Comparison of ENCODE assay signal across 9 mouse cellular contexts in the genomic region with DNA sequence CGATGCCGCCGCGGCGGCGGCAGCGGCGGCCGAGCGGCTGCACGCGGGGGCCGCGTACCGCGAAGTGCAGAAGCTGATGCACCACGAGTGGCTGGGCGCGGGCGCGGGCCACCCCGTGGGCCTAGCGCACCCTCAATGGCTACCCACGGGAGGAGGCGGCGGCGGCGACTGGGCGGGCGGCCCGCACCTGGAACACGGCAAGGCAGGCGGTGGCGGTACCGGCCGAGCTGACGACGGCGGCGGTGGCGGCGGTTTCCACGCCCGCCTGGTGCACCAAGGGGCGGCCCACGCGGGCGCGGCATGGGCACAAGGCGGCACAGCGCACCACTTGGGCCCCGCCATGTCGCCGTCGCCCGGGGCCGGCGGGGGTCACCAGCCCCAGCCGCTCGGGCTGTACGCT. TPM values are rescaled to one million over a fixed set of nuclear protein-coding genes. Genes with fewer than 3 reads are reported as not detected.
DNase-seq lines count a peak whose midpoint lies in the region; ATAC-seq and TF ChIP-seq lines count a peak whose summit lies in the region.
"Had no signal": no experiment of that assay in that cellular context is flagged by ENCODE, and none has a peak within 500 bp of the region (broad histone marks: within the 10 kb centered on the region; RNA-seq: fewer than 3 reads in every experiment).

No protein-coding gene starts in this region.

- H3K4me3 ChIP-seq in erythroblast, embryonic 14.5 days (replicated peaks), result peak overlapping the region; percentile 30
- H3K4me3 ChIP-seq in spleen, adult 2 months (ENCODE audit: extremely low read depth, insufficient read depth, insufficient read length), result peak overlapping the region; percentile 33; the same call in 1 of the 2 replicates
- peak overlapping the region; percentile 52 for H3K4me3 ChIP-seq in kidney, postnatal 0 days (replicated peaks; ENCODE audit: low read depth, low read length)
- peak overlapping the region; percentile 60 for H3K4me3 ChIP-seq in neural tube, embryonic 15.5 days (replicated peaks)

- H3K36me3 ChIP-seq in erythroblast, embryonic 14.5 days (ENCODE audit: control insufficient read depth), result no peaks in the 10 kb centered on the region
- H3K36me3 ChIP-seq in spleen, adult 2 months (ENCODE audit: control insufficient read depth, insufficient read depth, low read length), result no peaks in the 10 kb centered on the region
- H3K36me3 ChIP-seq in kidney, postnatal 0 days (ENCODE audit: insufficient read depth, low read length), result no peaks in the 10 kb centered on the region
- no peaks in the 10 kb centered on the region for H3K36me3 ChIP-seq in neural tube, embryonic 15.5 days

- peaks cover 18% of the 10 kb centered on the region for H3K4me1 ChIP-seq in erythroblast, embryonic 14.5 days (ENCODE audit: control insufficient read depth)
- H3K4me1 ChIP-seq in spleen, adult 2 months (ENCODE audit: control insufficient read depth, insufficient read depth, insufficient read length), result peaks cover 11% of the 10 kb centered on the region; the same call in 1 of the 2 replicates
- peaks cover 27% of the 10 kb centered on the region for H3K4me1 ChIP-seq in kidney, postnatal 0 days (replicated peaks; ENCODE audit: insufficient read depth, low read length)
- H3K4me1 ChIP-seq in neural tube, embryonic 15.5 days, result peaks cover 39% of the 10 kb centered on the region

- ATAC-seq in erythroblast, adult 5-6 weeks (replicated peaks; ENCODE audit: low FRiP score, poor library complexity, severe bottlenecking), result no peak
- ATAC-seq in kidney, postnatal 0 days (replicated peaks; ENCODE audit: low FRiP score, low read depth), result peak; percentile 25; the same call in 1 of the 2 replicates
- ATAC-seq in neural tube, embryonic 15.5 days (ENCODE audit: low FRiP score), result peak; percentile 16

- TF ChIP-seq POLR2A in spleen, adult 2 months (IDR thresholded peaks at IDR 0.05; ENCODE audit: low read depth, low read length), result no peak

- peaks cover 100% of the 10 kb centered on the region for H3K27me3 ChIP-seq in erythroblast, embryonic 14.5 days (ENCODE audit: control insufficient read depth)
- H3K27me3 ChIP-seq in spleen, adult 2 months (ENCODE audit: control insufficient read depth, insufficient read depth, low read length), result peaks cover 33% of the 10 kb centered on the region
- peaks cover 92% of the 10 kb centered on the region for H3K27me3 ChIP-seq in kidney, postnatal 0 days (ENCODE audit: insufficient read depth, low read length)
- peaks cover 86% of the 10 kb centered on the region for H3K27me3 ChIP-seq in neural tube, embryonic 15.5 days (replicated peaks)

- WGBS in spleen, adult 2 months, result 4% methylated on average over 40 of the region's 61 CpGs
- under 1% methylated on average over 44 of the region's 61 CpGs for WGBS in kidney, postnatal 0 days
- under 1% methylated on average over 33 of the region's 61 CpGs for WGBS in neural tube, embryonic 15.5 days

- peak overlapping the region; percentile 98 for H3K4me2 ChIP-seq in kidney, postnatal 0 days (ENCODE audit: low read length)
- H3K4me2 ChIP-seq in neural tube, embryonic 15.5 days, result peak overlapping the region; percentile 94

- no peak for DNase-seq in spleen, adult 2 months (ENCODE audit: low read depth in 1 of 2, low spot score in 2 of 2)
- no peak for DNase-seq in spleen, adult 12 weeks (ENCODE audit: low spot score)
- DNase-seq in kidney, postnatal 0 days (ENCODE audit: low spot score), result no peak
- DNase-seq in right cerebral cortex, postnatal 14 days, result no peak
- DNase-seq in yolk sac, embryonic 10.5 days (ENCODE audit: low spot score), result no peak

- peaks cover 23% of the 10 kb centered on the region for H3K9me3 ChIP-seq in erythroblast, embryonic 14.5 days (ENCODE audit: control insufficient read depth, low read length)
- no peaks in the 10 kb centered on the region for H3K9me3 ChIP-seq in kidney, postnatal 0 days (replicated peaks; ENCODE audit: low read length)
- H3K9me3 ChIP-seq in neural tube, embryonic 15.5 days (replicated peaks), result no peaks in the 10 kb centered on the region

- H3K9ac ChIP-seq in kidney, postnatal 0 days (ENCODE audit: low read depth, low read length), result 0 out of 2 replicates have a peak overlapping the region, but pooled peaks have one; percentile 18
- H3K9ac ChIP-seq in neural tube, embryonic 15.5 days (replicated peaks), result peak overlapping the region; percentile 35

- H3K27ac ChIP-seq in spleen, adult 2 months (ENCODE audit: insufficient read depth, low read length), result no peak overlapping the region
- H3K27ac ChIP-seq in kidney, postnatal 0 days, result no peak overlapping the region
- H3K27ac ChIP-seq in neural tube, embryonic 15.5 days (replicated peaks), result no peak overlapping the region

- TF ChIP-seq CTCF in spleen, adult 2 months (IDR thresholded peaks at IDR 0.05; ENCODE audit: extremely low read depth, insufficient read depth, insufficient read length, insufficient replicate concordance), result no peak
- no peak for TF ChIP-seq CTCF in kidney, postnatal 0 days (IDR thresholded peaks at IDR 0.05; ENCODE audit: low read depth)

RNA-seq across cellular contexts. Expression of gene Pou3f1, which starts 1.2 kb away (rescaled TPM):
- polyA plus RNA-seq in erythroblast, embryonic 14.5 days (2012), result 0.01 and 0.02 TPM in 2 replicates
- not detected in 2 replicates for total RNA-seq in erythroblast, adult 5-6 weeks (2015; ENCODE audit: low replicate concordance)
- total RNA-seq in erythroblast, adult 5-6 weeks (2017; ENCODE audit: low replicate concordance), result not detected in 2 replicates
- polyA plus RNA-seq in spleen, adult 2 months (2012; rRNA removed), result 0.02 and 0.06 TPM in 2 replicates
- polyA plus RNA-seq in kidney, postnatal 0 days (2015; fragmentation: Nextera tagmentation; extraction: Ambion mirVana), result 0.43 and 0.57 TPM in 2 replicates
- 4.7 and 6.8 TPM in 2 replicates for polyA plus RNA-seq in neural tube, embryonic 15.5 days (2015; fragmentation: Nextera tagmentation; extraction: Ambion mirVana)
- total RNA-seq: CH12.LX had no signal

RNA-seq across cellular contexts. Expression of gene Utp11, which starts 35.6 kb away (rescaled TPM):
- polyA plus RNA-seq in erythroblast, embryonic 14.5 days (2012), result 0.19 and 0.50 TPM in 2 replicates
- total RNA-seq in erythroblast, adult 5-6 weeks (2015; ENCODE audit: low replicate concordance), result 6.7 and 20.8 TPM in 2 replicates
- 4.5 and 15.1 TPM in 2 replicates for total RNA-seq in erythroblast, adult 5-6 weeks (2017; ENCODE audit: low replicate concordance)
- polyA plus RNA-seq in spleen, adult 2 months (2012; rRNA removed), result 3.0 and 3.4 TPM in 2 replicates
- polyA plus RNA-seq in kidney, postnatal 0 days (2015; fragmentation: Nextera tagmentation; extraction: Ambion mirVana), result 61.8 and 63.0 TPM in 2 replicates
- polyA plus RNA-seq in neural tube, embryonic 15.5 days (2015; fragmentation: Nextera tagmentation; extraction: Ambion mirVana), result 41.4 and 47.8 TPM in 2 replicates

RNA-seq across cellular contexts. Expression of gene Fhl3, which starts 42.7 kb away (rescaled TPM):
- 0.05 and 0.09 TPM in 2 replicates for polyA plus RNA-seq in erythroblast, embryonic 14.5 days (2012)
- 4.2 and 7.5 TPM in 2 replicates for total RNA-seq in erythroblast, adult 5-6 weeks (2015; ENCODE audit: low replicate concordance)
- total RNA-seq in erythroblast, adult 5-6 weeks (2017; ENCODE audit: low replicate concordance), result 0.77 and 1.3 TPM in 2 replicates
- polyA plus RNA-seq in spleen, adult 2 months (2012; rRNA removed), result 19.4 and 25.0 TPM in 2 replicates
- 9.4 and 10.0 TPM in 2 replicates for polyA plus RNA-seq in kidney, postnatal 0 days (2015; fragmentation: Nextera tagmentation; extraction: Ambion mirVana)
- polyA plus RNA-seq in neural tube, embryonic 15.5 days (2015; fragmentation: Nextera tagmentation; extraction: Ambion mirVana), result 1.8 and 3.3 TPM in 2 replicates

RNA-seq across cellular contexts. Expression of gene 3100002H09Rik, which starts 47.2 kb away (rescaled TPM):
- polyA plus RNA-seq in erythroblast, embryonic 14.5 days (2012), result not detected in 2 replicates
- not detected in 2 replicates for total RNA-seq in erythroblast, adult 5-6 weeks (2015; ENCODE audit: low replicate concordance)
- not detected in 2 replicates for total RNA-seq in erythroblast, adult 5-6 weeks (2017; ENCODE audit: low replicate concordance)
- polyA plus RNA-seq in spleen, adult 2 months (2012; rRNA removed), result not detected in 2 replicates
- polyA plus RNA-seq in kidney, postnatal 0 days (2015; fragmentation: Nextera tagmentation; extraction: Ambion mirVana), result not detected in 2 replicates
- 0.28 and 0.42 TPM in 2 replicates for polyA plus RNA-seq in neural tube, embryonic 15.5 days (2015; fragmentation: Nextera tagmentation; extraction: Ambion mirVana)
- total RNA-seq: CH12.LX had no signal

RNA-seq across cellular contexts. Expression of gene Sf3a3, which starts 56.8 kb away (rescaled TPM):
- polyA plus RNA-seq in erythroblast, embryonic 14.5 days (2012), result 2.5 and 3.6 TPM in 2 replicates
- 14.2 and 24.2 TPM in 2 replicates for total RNA-seq in erythroblast, adult 5-6 weeks (2015; ENCODE audit: low replicate concordance)
- total RNA-seq in erythroblast, adult 5-6 weeks (2017; ENCODE audit: low replicate concordance), result 26.2 and 34.7 TPM in 2 replicates
- polyA plus RNA-seq in spleen, adult 2 months (2012; rRNA removed), result 8.6 and 8.8 TPM in 2 replicates
- 92.4 and 103 TPM in 2 replicates for polyA plus RNA-seq in kidney, postnatal 0 days (2015; fragmentation: Nextera tagmentation; extraction: Ambion mirVana)
- 88.4 and 105 TPM in 2 replicates for polyA plus RNA-seq in neural tube, embryonic 15.5 days (2015; fragmentation: Nextera tagmentation; extraction: Ambion mirVana)
